Mouse (Mus musculus) CH12.LX (cell line): ENCODE data around the gene Atp13a2.

Experiments
- CTCF ChIP-seq, 2 experiments: IDR thresholded peaks in 1 of 2; conservative IDR thresholded peaks in 1 of 2; 2 replicates each; pipeline ENCODE4 v1.5.1; 2011 to 2012; ENCODE audit warnings: low read depth in 2 of 2, low read length in 2 of 2, improper control_type of control experiment in 1 of 2, inconsistent platforms in 1 of 2, mild to moderate bottlenecking in 1 of 2, moderate library complexity in 1 of 2
- NRF1 ChIP-seq: IDR thresholded peaks from 2 replicates; pipeline ENCODE4 v1.6.1; 2014; ENCODE audit warnings: low read depth, mild to moderate bottlenecking, inconsistent platforms, low read length, improper control_type of control experiment, moderate library complexity
- POLR2AphosphoS2 ChIP-seq: IDR thresholded peaks from 2 replicates; pipeline ENCODE4 v1.6.1; 2011; ENCODE audit warnings: low read depth, low read length, improper control_type of control experiment

DNA sequence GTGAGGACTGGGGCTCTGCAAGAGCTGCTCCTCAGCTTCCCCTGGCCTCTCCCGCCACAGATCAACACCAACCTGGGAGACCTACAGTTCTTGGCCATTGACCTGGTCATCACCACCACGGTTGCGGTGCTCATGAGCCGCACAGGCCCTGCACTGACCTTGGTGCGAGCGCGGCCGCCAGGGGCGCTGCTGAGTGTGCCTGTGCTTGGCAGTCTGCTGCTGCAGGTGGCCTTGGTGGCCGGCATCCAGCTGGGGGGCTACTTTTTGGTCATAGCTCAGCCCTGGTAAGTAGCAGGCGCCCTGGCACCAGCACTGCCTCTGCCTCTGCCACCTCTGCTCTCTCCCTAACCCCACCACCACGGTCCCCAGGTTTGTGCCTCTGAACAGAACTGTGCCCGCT is 19.3 kb downstream of the Atp13a2 start:
- TF ChIP-seq NRF1 (no peak), CTCF (conservative IDR thresholded peaks at IDR 0.05 in 1 of 2, IDR thresholded peaks at IDR 0.05 in 1 of 2; ENCODE audit: low read depth in 2 of 2, low read length in 2 of 2) (no peak), POLR2AphosphoS2 (no peak)
